Mouse (Mus musculus): ENCODE measurements around the gene Pdcd11. TPM values are rescaled to one million over a fixed set of nuclear protein-coding genes. Genes with fewer than 3 reads are reported as not detected.

Pdcd11 gene
- total and polyA plus RNA-seq, 2 experiments from 2014 or later, result 4.0 to 7.7 TPM

DNA sequence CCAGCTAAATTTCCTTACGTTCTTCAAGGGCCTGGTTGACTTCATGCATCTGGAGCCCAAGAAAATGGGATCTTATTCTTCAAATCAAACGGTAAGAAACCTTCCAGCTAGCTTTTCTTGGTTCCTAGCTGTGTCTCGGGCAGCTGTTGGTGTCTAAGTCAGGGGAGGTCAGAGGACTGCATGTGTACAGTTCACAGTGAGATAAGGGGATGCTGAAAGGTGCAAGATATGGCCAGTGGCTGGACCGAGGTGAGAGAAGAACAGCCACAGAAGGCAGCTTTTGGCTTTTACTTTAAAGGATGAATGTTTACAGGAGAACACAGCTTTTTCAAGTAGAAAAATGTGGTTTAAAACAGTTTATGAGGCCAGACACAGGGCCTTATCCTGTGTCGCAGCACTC lies 10.5 kb downstream of the Pdcd11 start:
- Histone ChIP-seq H3K4me2 (ENCODE audit: low read depth, low read length) (no peak overlapping the region), H3K4me3 (ENCODE audit: low read depth, low read length) (no peak overlapping the region), H3K36me3 (replicated peaks; ENCODE audit: control insufficient read depth, insufficient read depth, low read length) (peaks cover 94% of the 10 kb centered on the region), H3K9me3 (replicated peaks; ENCODE audit: control insufficient read depth, low read length) (no peaks in the 10 kb centered on the region), H3K4me1 (ENCODE audit: control insufficient read depth, insufficient read depth) (no peaks in the 10 kb centered on the region), H3K9ac (replicated peaks; ENCODE audit: low read depth, low read length) (no peak overlapping the region), H3K27me3 (ENCODE audit: control insufficient read depth, insufficient read depth, low read length) (no peaks in the 10 kb centered on the region), H3K27ac (ENCODE audit: low read depth) (no peak overlapping the region)
- no peak for ATAC-seq (ENCODE audit: insufficient read depth, low read depth)
- WGBS, result 69% methylated on average over 5 of the region's 5 CpGs
- TF ChIP-seq CTCF (IDR thresholded peaks at IDR 0.05; ENCODE audit: low read depth), result no peak
- DNase-seq (ENCODE audit: low spot score), result no peak

DNA sequence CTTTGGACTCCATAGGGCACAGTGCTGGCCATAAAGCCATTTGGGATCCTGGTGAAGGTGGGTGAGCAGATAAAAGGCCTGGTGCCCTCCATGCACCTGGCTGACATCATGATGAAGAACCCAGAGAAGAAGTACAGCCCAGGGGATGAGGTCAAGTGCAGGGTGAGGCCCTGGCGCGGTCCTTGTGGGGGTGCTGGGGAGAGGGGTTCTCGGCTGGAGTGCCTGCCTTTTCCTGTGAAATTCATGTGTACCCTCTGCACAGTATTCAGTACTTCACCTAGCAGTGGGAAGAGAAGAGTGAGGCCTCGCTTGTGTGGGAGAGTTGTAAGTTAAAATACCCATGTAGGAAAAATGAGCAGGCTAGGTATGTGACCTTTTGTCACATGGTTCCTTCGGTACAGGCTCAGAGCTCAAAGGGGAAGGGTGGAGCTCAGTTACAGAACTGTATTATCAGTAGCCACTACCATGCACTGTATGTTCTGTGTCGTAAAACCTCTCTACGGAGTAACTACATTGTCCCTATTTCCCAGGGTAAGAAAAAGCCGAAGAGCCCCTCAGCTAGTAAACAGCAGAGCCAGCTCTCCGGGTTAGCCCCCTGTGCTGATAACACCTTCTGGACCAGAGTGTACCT lies 14.2 kb downstream of the Pdcd11 start:
- Histone ChIP-seq H3K27ac (ENCODE audit: low read depth) (no peak overlapping the region), H3K9me3 (replicated peaks; ENCODE audit: control insufficient read depth, low read length) (no peaks in the 10 kb centered on the region), H3K4me2 (ENCODE audit: low read depth, low read length) (no peak overlapping the region), H3K9ac (replicated peaks; ENCODE audit: low read depth, low read length) (no peak overlapping the region), H3K4me1 (ENCODE audit: control insufficient read depth, insufficient read depth) (no peaks in the 10 kb centered on the region), H3K27me3 (ENCODE audit: control insufficient read depth, insufficient read depth, low read length) (no peaks in the 10 kb centered on the region), H3K4me3 (ENCODE audit: low read depth, low read length) (no peak overlapping the region), H3K36me3 (replicated peaks; ENCODE audit: control insufficient read depth, insufficient read depth, low read length) (peaks cover 96% of the 10 kb centered on the region)
- no peak for ATAC-seq (ENCODE audit: insufficient read depth, low read depth)
- 76% methylated on average over 9 of the region's 9 CpGs for WGBS
- TF ChIP-seq EP300 (IDR thresholded peaks at IDR 0.05; ENCODE audit: low read depth) (no peak), CTCF (IDR thresholded peaks at IDR 0.05; ENCODE audit: low read depth) (no peak)
- DNase-seq (ENCODE audit: low spot score), result no peak

DNA sequence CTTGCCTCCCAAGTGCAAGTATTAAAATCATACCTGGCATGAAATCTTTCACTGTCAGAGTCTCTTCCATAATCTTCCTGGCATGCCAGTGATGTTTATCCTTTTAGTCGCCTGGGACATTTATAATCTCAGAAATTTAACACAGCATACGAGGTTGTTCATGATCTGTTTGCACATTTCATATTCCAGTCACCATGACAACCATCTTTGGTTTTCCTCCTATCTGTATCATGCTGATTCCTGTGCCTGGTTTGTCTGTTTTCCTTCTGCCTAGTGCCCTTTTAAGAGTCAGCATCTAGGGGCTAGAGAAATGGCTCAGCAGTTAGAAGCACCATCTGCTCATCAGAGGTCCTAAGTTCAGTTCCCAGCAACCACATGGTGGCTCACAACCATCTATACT lies 28.1 kb downstream of the Pdcd11 start:
- Histone ChIP-seq H3K27ac (ENCODE audit: low read depth) (no peak overlapping the region), H3K9me3 (replicated peaks; ENCODE audit: control insufficient read depth, low read length) (no peaks in the 10 kb centered on the region), H3K4me3 (ENCODE audit: low read depth, low read length) (no peak overlapping the region), H3K4me1 (ENCODE audit: control insufficient read depth, insufficient read depth) (no peaks in the 10 kb centered on the region), H3K27me3 (ENCODE audit: control insufficient read depth, insufficient read depth, low read length) (no peaks in the 10 kb centered on the region), H3K4me2 (ENCODE audit: low read depth, low read length) (no peak overlapping the region), H3K36me3 (replicated peaks; ENCODE audit: control insufficient read depth, insufficient read depth, low read length) (peaks cover 60% of the 10 kb centered on the region), H3K9ac (replicated peaks; ENCODE audit: low read depth, low read length) (no peak overlapping the region)
- no peak for TF ChIP-seq CTCF (IDR thresholded peaks at IDR 0.05; ENCODE audit: low read depth)
- DNase-seq (ENCODE audit: low spot score), result no peak
- ATAC-seq (ENCODE audit: insufficient read depth, low read depth), result no peak
- WGBS, result 74% methylated on average over 2 of the region's 2 CpGs

DNA sequence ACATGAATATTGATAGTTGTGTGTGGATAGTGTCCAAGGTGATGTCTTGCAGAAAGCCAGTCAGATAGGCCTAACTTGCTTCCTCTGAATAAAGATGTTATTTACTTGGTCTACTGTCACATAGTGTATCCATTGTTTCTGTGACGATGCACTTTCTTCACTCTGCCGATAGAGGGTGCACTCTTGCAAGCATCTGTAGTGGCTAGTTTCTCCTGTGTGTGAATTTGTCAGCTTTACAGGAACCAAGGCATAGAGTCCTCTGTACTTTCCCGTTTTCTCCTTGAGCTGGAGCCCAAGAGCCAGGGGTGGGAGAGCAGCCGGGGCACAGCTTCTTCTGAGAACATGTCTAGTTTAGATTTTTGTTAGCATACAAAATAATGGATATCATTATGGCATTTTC lies 30.5 kb downstream of the Pdcd11 start:
- ATAC-seq (ENCODE audit: insufficient read depth, low read depth), result 0 out of 2 replicates have a peak, but pooled peaks have one; percentile 30
- Histone ChIP-seq H3K27me3 (ENCODE audit: control insufficient read depth, insufficient read depth, low read length) (no peaks in the 10 kb centered on the region), H3K9me3 (replicated peaks; ENCODE audit: control insufficient read depth, low read length) (no peaks in the 10 kb centered on the region), H3K4me2 (ENCODE audit: low read depth, low read length) (no peak overlapping the region), H3K9ac (replicated peaks; ENCODE audit: low read depth, low read length) (no peak overlapping the region), H3K27ac (ENCODE audit: low read depth) (no peak overlapping the region), H3K4me3 (ENCODE audit: low read depth, low read length) (no peak overlapping the region), H3K36me3 (replicated peaks; ENCODE audit: control insufficient read depth, insufficient read depth, low read length) (peaks cover 54% of the 10 kb centered on the region), H3K4me1 (ENCODE audit: control insufficient read depth, insufficient read depth) (0 out of 2 replicates have a peak, but pooled peaks cover 6% of the 10 kb centered on the region)
- TF ChIP-seq EP300 (IDR thresholded peaks at IDR 0.05; ENCODE audit: low read depth) (no peak), CTCF (IDR thresholded peaks at IDR 0.05; ENCODE audit: low read depth) (peak; percentile 85)
- 45% methylated on average over 4 of the region's 4 CpGs for WGBS
- peak; percentile 57 for DNase-seq (ENCODE audit: low spot score)

DNA sequence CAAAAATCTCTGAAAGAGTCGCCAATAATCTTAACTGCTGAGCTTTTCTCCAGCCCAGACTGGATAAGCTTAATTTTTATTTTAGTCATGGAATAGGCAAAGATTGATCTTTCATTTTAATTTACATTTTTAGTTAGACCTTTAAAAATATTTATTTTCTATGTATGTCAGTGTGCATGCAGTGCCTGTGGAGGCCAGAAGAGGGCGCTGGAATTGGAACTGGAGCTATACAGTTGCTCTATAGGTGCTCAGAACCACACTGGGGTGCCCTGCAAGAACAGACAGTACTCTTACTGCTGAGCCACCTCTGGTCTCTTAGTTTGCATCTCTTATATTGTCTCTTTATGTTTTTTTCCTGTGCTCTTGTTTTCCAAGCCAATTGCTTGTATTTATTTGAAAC lies 32.2 kb downstream of the Pdcd11 start:
- H3K36me3 ChIP-seq (replicated peaks; ENCODE audit: control insufficient read depth, insufficient read depth, low read length), result peaks cover 59% of the 10 kb centered on the region
- no peaks in the 10 kb centered on the region for H3K9me3 ChIP-seq (replicated peaks; ENCODE audit: control insufficient read depth, low read length)

DNA sequence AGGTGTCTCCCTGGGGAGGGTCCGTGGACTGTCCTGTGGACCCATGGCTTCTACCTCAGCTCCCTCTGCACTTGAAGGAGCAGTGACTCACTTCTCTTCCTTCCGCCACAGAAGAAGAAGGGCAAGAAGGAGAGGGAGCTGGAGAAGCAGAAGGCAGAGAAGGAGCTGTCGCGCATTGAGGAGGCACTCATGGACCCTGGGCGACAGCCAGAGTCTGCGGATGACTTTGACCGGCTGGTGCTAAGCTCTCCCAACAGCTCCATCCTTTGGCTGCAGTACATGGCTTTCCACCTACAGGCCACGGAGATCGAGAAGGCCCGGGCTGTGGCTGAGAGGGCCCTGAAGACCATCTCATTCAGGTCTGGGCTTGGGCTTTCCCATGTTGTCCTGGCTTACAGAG lies 37.6 kb downstream of the Pdcd11 start:
- Histone ChIP-seq H3K27me3 (ENCODE audit: control insufficient read depth, insufficient read depth, low read length) (no peaks in the 10 kb centered on the region), H3K27ac (ENCODE audit: low read depth) (no peak overlapping the region), H3K9ac (replicated peaks; ENCODE audit: low read depth, low read length) (no peak overlapping the region), H3K4me2 (ENCODE audit: low read depth, low read length) (no peak overlapping the region), H3K9me3 (replicated peaks; ENCODE audit: control insufficient read depth, low read length) (no peaks in the 10 kb centered on the region), H3K4me3 (ENCODE audit: low read depth, low read length) (no peak overlapping the region), H3K36me3 (replicated peaks; ENCODE audit: control insufficient read depth, insufficient read depth, low read length) (peaks cover 86% of the 10 kb centered on the region), H3K4me1 (ENCODE audit: control insufficient read depth, insufficient read depth) (0 out of 2 replicates have a peak, but pooled peaks cover 6% of the 10 kb centered on the region)
- no peak for ATAC-seq (ENCODE audit: insufficient read depth, low read depth)
- TF ChIP-seq EP300 (IDR thresholded peaks at IDR 0.05; ENCODE audit: low read depth) (no peak), CTCF (IDR thresholded peaks at IDR 0.05; ENCODE audit: low read depth) (no peak)
- 87% methylated on average over 10 of the region's 10 CpGs for WGBS
- no peak for DNase-seq (ENCODE audit: low spot score)

More for the DNA sequence above, 32.2 kb downstream of the Pdcd11 start:
- no peaks in the 10 kb centered on the region for H3K27me3 ChIP-seq (ENCODE audit: control insufficient read depth, insufficient read depth, low read length)
- H3K9ac ChIP-seq (replicated peaks; ENCODE audit: low read depth, low read length), result no peak overlapping the region
- H3K4me2 ChIP-seq (ENCODE audit: low read depth, low read length), result no peak overlapping the region
- no peak overlapping the region for H3K27ac ChIP-seq (ENCODE audit: low read depth)
- no peak overlapping the region for H3K4me3 ChIP-seq (ENCODE audit: low read depth, low read length)
- WGBS, result 26% methylated on average over 2 of the region's 2 CpGs
- no peak for TF ChIP-seq EP300 (IDR thresholded peaks at IDR 0.05; ENCODE audit: low read depth)
- TF ChIP-seq CTCF (IDR thresholded peaks at IDR 0.05; ENCODE audit: low read depth), result peak; percentile 67
- ATAC-seq (ENCODE audit: insufficient read depth, low read depth) (no peak), DNase-seq (ENCODE audit: low spot score) (peak; percentile 15)
- 0 out of 2 replicates have a peak, but pooled peaks cover 6% of the 10 kb centered on the region for H3K4me1 ChIP-seq (ENCODE audit: control insufficient read depth, insufficient read depth)

Measured in heart, postnatal 0 days (tissue).